Mouse (Mus musculus): ENCODE results near the gene Dynlt1f. TPM values are rescaled to one million over a fixed set of nuclear protein-coding genes. Genes with fewer than 3 reads are reported as not detected.
"Not testable (repeated sequence)": the region's sequence is repeated elsewhere in the genome, so short reads cannot be mapped to it uniquely, and the experiment has no call there.

Dynlt1f gene
- polyA plus RNA-seq, 1 experiment from 2014 or later: 334 TPM

GRCm38 (mm10) chr17:6656471-6656870 is 771 bp upstream of the Dynlt1f start:
- not testable (repeated sequence) for H3K9ac ChIP-seq (replicated peaks); H3K36me3 ChIP-seq; H3K27me3 ChIP-seq; H3K9me3 ChIP-seq; H3K4me1 ChIP-seq (replicated peaks); ATAC-seq; H3K4me2 ChIP-seq (replicated peaks); H3K27ac ChIP-seq; H3K4me3 ChIP-seq (replicated peaks)
- 88% methylated on average over 2 of the region's 3 CpGs for WGBS

GRCm38 (mm10) chr17:6655087-6655511 is 601 bp downstream of the Dynlt1f start:
- peak; percentile 92 for ATAC-seq
- WGBS: under 1% methylated on average over 36 of the region's 36 CpGs
- peak overlapping the region; percentile 90 for H3K27ac ChIP-seq
- peak overlapping the region; percentile 46 for H3K4me3 ChIP-seq (replicated peaks)
- not testable (repeated sequence) for H3K4me1 ChIP-seq (replicated peaks); H3K9me3 ChIP-seq; H3K27me3 ChIP-seq; H3K36me3 ChIP-seq
- H3K9ac ChIP-seq (replicated peaks): peak overlapping the region; percentile 66
- peak overlapping the region; percentile 48 for H3K4me2 ChIP-seq (replicated peaks)

- H3K36me3 ChIP-seq; H3K4me2 ChIP-seq (replicated peaks): not testable (repeated sequence)
Measured at GRCm38 (mm10) chr17:6653341-6653946, 2.3 kb downstream of the Dynlt1f start.

GRCm38 (mm10) chr17:6650904-6651565 is 4.7 kb downstream of the Dynlt1f start:
- not testable (repeated sequence) for H3K4me3 ChIP-seq (replicated peaks); H3K9me3 ChIP-seq; ATAC-seq; H3K4me2 ChIP-seq (replicated peaks); H3K4me1 ChIP-seq (replicated peaks); H3K27me3 ChIP-seq; H3K9ac ChIP-seq (replicated peaks); H3K27ac ChIP-seq; H3K36me3 ChIP-seq
- 89% methylated on average over 7 of the region's 7 CpGs for WGBS

More at GRCm38 (mm10) chr17:6653341-6653946, 2.3 kb downstream of the Dynlt1f start:
- not testable (repeated sequence) for H3K27me3 ChIP-seq; H3K27ac ChIP-seq; H3K9me3 ChIP-seq; ATAC-seq; H3K4me3 ChIP-seq (replicated peaks); H3K4me1 ChIP-seq (replicated peaks); H3K9ac ChIP-seq (replicated peaks)
- WGBS: 89% methylated on average over 4 of the region's 5 CpGs

- not testable (repeated sequence) for H3K36me3 ChIP-seq; H3K4me2 ChIP-seq (replicated peaks); H3K9ac ChIP-seq (replicated peaks); H3K27ac ChIP-seq; H3K4me3 ChIP-seq (replicated peaks); H3K4me1 ChIP-seq (replicated peaks); H3K27me3 ChIP-seq; H3K9me3 ChIP-seq; ATAC-seq
- 86% methylated on average over 3 of the region's 3 CpGs for WGBS
Measured at GRCm38 (mm10) chr17:6647452-6647851, 8.2 kb downstream of the Dynlt1f start.

GRCm38 (mm10) chr17:6646841-6647240 is 8.9 kb downstream of the Dynlt1f start:
- H3K9ac ChIP-seq (replicated peaks); H3K4me2 ChIP-seq (replicated peaks); H3K4me1 ChIP-seq (replicated peaks); H3K9me3 ChIP-seq; ATAC-seq; H3K4me3 ChIP-seq (replicated peaks); H3K27me3 ChIP-seq; H3K36me3 ChIP-seq; H3K27ac ChIP-seq: not testable (repeated sequence)
- WGBS: 94% methylated on average over 8 of the region's 8 CpGs

GRCm38 (mm10) chr17:6645668-6646067 is 10.0 kb downstream of the Dynlt1f start:
- H3K9ac ChIP-seq (replicated peaks); H3K27me3 ChIP-seq; H3K4me1 ChIP-seq (replicated peaks); H3K27ac ChIP-seq; H3K4me2 ChIP-seq (replicated peaks); H3K36me3 ChIP-seq; H3K9me3 ChIP-seq; H3K4me3 ChIP-seq (replicated peaks); ATAC-seq: not testable (repeated sequence)
- WGBS: 97% methylated on average over 4 of the region's 4 CpGs

GRCm38 (mm10) chr17:6644673-6645072 is 11.0 kb downstream of the Dynlt1f start:
- H3K27me3 ChIP-seq; H3K4me2 ChIP-seq (replicated peaks); H3K9ac ChIP-seq (replicated peaks); H3K9me3 ChIP-seq; H3K27ac ChIP-seq; H3K4me3 ChIP-seq (replicated peaks); H3K36me3 ChIP-seq; ATAC-seq; H3K4me1 ChIP-seq (replicated peaks): not testable (repeated sequence)
- 87% methylated on average over 4 of the region's 4 CpGs for WGBS

GRCm38 (mm10) chr17:6644210-6644609 is 11.5 kb downstream of the Dynlt1f start:
- H3K9ac ChIP-seq (replicated peaks); ATAC-seq; H3K4me1 ChIP-seq (replicated peaks); H3K9me3 ChIP-seq; H3K4me2 ChIP-seq (replicated peaks); H3K27ac ChIP-seq; H3K36me3 ChIP-seq; H3K4me3 ChIP-seq (replicated peaks); H3K27me3 ChIP-seq: not testable (repeated sequence)
- WGBS: 89% methylated on average over 9 of the region's 9 CpGs

- not testable (repeated sequence) for H3K9ac ChIP-seq (replicated peaks); H3K27ac ChIP-seq; H3K4me2 ChIP-seq (replicated peaks); H3K4me1 ChIP-seq (replicated peaks); H3K36me3 ChIP-seq; H3K27me3 ChIP-seq; H3K9me3 ChIP-seq; ATAC-seq; H3K4me3 ChIP-seq (replicated peaks)
- 86% methylated on average over 14 of the region's 14 CpGs for WGBS
Measured at GRCm38 (mm10) chr17:6640771-6641429, 14.8 kb downstream of the Dynlt1f start.

- not testable (repeated sequence) for H3K4me2 ChIP-seq (replicated peaks); ATAC-seq; H3K27me3 ChIP-seq; H3K9me3 ChIP-seq; H3K9ac ChIP-seq (replicated peaks); H3K4me3 ChIP-seq (replicated peaks); H3K4me1 ChIP-seq (replicated peaks); H3K36me3 ChIP-seq; H3K27ac ChIP-seq
- 95% methylated on average over 10 of the region's 10 CpGs for WGBS
Measured at GRCm38 (mm10) chr17:6640044-6640637, 15.6 kb downstream of the Dynlt1f start.

- H3K27ac ChIP-seq: not testable (repeated sequence)
- 96% methylated on average over 16 of the region's 21 CpGs for WGBS
Measured at GRCm38 (mm10) chr17:6639486-6639885, 16.2 kb downstream of the Dynlt1f start.

More at GRCm38 (mm10) chr17:6639486-6639885, 16.2 kb downstream of the Dynlt1f start:
- H3K4me3 ChIP-seq (replicated peaks); H3K4me2 ChIP-seq (replicated peaks); H3K4me1 ChIP-seq (replicated peaks); H3K9ac ChIP-seq (replicated peaks); H3K36me3 ChIP-seq; H3K9me3 ChIP-seq; H3K27me3 ChIP-seq; ATAC-seq: not testable (repeated sequence)
